Mouse (Mus musculus): Measurements from ENCODE around the gene Lgmn. TPM values are rescaled to one million over a fixed set of nuclear protein-coding genes. Genes with fewer than 3 reads are reported as not detected.

Gene Lgmn
- polyA plus RNA-seq (2014; fragmentation: Nextera tagmentation; extraction: Ambion mirVana): 65.4 and 69.6 TPM in 2 replicates

GRCm38 (mm10) chr12:102439632-102440023 is at the start of gene Lgmn:
Lgmn (minus strand) TSS chr12:102439813.
- no peaks in the 10 kb centered on the region for H3K4me1 ChIP-seq (replicated peaks; ENCODE audit: control insufficient read depth, insufficient read depth, low read length)
- H3K36me3 ChIP-seq (ENCODE audit: control insufficient read depth, insufficient read depth, low read length): no peaks in the 10 kb centered on the region
- H3K9me3 ChIP-seq (ENCODE audit: control insufficient read depth, low read length): no peaks in the 10 kb centered on the region
- WGBS: under 1% methylated on average over 28 of the region's 28 CpGs
- H3K4me2 ChIP-seq (replicated peaks; ENCODE audit: low read depth, low read length): peak within 1 kb of the TSS; percentile 60
- peak within 1 kb of the TSS; percentile 62 for H3K4me3 ChIP-seq (ENCODE audit: low read depth, low read length)
- DNase-seq (ENCODE audit: low spot score): peak; percentile 98
- H3K27me3 ChIP-seq (ENCODE audit: control insufficient read depth, insufficient read depth, low read length): no peaks in the 10 kb centered on the region
- peak within 1 kb of the TSS; percentile 62 for H3K9ac ChIP-seq (ENCODE audit: low read depth, low read length)
- H3K27ac ChIP-seq (ENCODE audit: low read depth, low read length): peak within 1 kb of the TSS; percentile 42; the same call in 1 of the 2 replicates
- ATAC-seq (ENCODE audit: low FRiP score): peak; percentile 100

GRCm38 (mm10) chr12:102484946-102485345 is 45.3 kb upstream of the Lgmn start:
- DNase-seq (ENCODE audit: low spot score): no peak
- Histone ChIP-seq H3K27me3 (ENCODE audit: control insufficient read depth, insufficient read depth, low read length) (no peaks in the 10 kb centered on the region), H3K4me1 (replicated peaks; ENCODE audit: control insufficient read depth, insufficient read depth, low read length) (no peaks in the 10 kb centered on the region), H3K4me2 (replicated peaks; ENCODE audit: low read depth, low read length) (no peak overlapping the region), H3K9ac (ENCODE audit: low read depth, low read length) (no peak overlapping the region), H3K27ac (ENCODE audit: low read depth, low read length) (no peak overlapping the region), H3K36me3 (ENCODE audit: control insufficient read depth, insufficient read depth, low read length) (peaks cover 5% of the 10 kb centered on the region; the same call in 1 of the 2 replicates), H3K9me3 (ENCODE audit: control insufficient read depth, low read length) (no peaks in the 10 kb centered on the region), H3K4me3 (ENCODE audit: low read depth, low read length) (no peak overlapping the region)
- 71% methylated on average over 3 of the region's 3 CpGs for WGBS
- no peak for ATAC-seq (ENCODE audit: low FRiP score)

- Histone ChIP-seq H3K4me1 (replicated peaks; ENCODE audit: control insufficient read depth, insufficient read depth, low read length) (no peaks in the 10 kb centered on the region), H3K9me3 (ENCODE audit: control insufficient read depth, low read length) (no peaks in the 10 kb centered on the region), H3K9ac (ENCODE audit: low read depth, low read length) (no peak overlapping the region), H3K36me3 (ENCODE audit: control insufficient read depth, insufficient read depth, low read length) (peaks cover 2% of the 10 kb centered on the region; the same call in 1 of the 2 replicates), H3K27me3 (ENCODE audit: control insufficient read depth, insufficient read depth, low read length) (no peaks in the 10 kb centered on the region), H3K4me3 (ENCODE audit: low read depth, low read length) (no peak overlapping the region), H3K27ac (ENCODE audit: low read depth, low read length) (no peak overlapping the region), H3K4me2 (replicated peaks; ENCODE audit: low read depth, low read length) (no peak overlapping the region)
- DNase-seq (ENCODE audit: low spot score): no peak
- ATAC-seq (ENCODE audit: low FRiP score): no peak
- 86% methylated on average over 4 of the region's 4 CpGs for WGBS
These were observed 40.9 kb upstream of the Lgmn start for GRCm38 (mm10) chr12:102480481-102480880.

GRCm38 (mm10) chr12:102474411-102474810 is 34.8 kb upstream of the Lgmn start:
- Histone ChIP-seq H3K27ac (ENCODE audit: low read depth, low read length) (no peak overlapping the region), H3K4me3 (ENCODE audit: low read depth, low read length) (no peak overlapping the region), H3K27me3 (ENCODE audit: control insufficient read depth, insufficient read depth, low read length) (no peaks in the 10 kb centered on the region), H3K36me3 (ENCODE audit: control insufficient read depth, insufficient read depth, low read length) (no peaks in the 10 kb centered on the region), H3K4me2 (replicated peaks; ENCODE audit: low read depth, low read length) (no peak overlapping the region), H3K9me3 (ENCODE audit: control insufficient read depth, low read length) (no peaks in the 10 kb centered on the region), H3K9ac (ENCODE audit: low read depth, low read length) (no peak overlapping the region), H3K4me1 (replicated peaks; ENCODE audit: control insufficient read depth, insufficient read depth, low read length) (no peaks in the 10 kb centered on the region)
- 91% methylated on average over 7 of the region's 7 CpGs for WGBS
- ATAC-seq (ENCODE audit: low FRiP score) (no peak), DNase-seq (ENCODE audit: low spot score) (no peak)

- H3K9ac ChIP-seq (ENCODE audit: low read depth, low read length): peak within 1 kb of the TSS; percentile 88
- no peaks in the 10 kb centered on the region for H3K36me3 ChIP-seq (ENCODE audit: control insufficient read depth, insufficient read depth, low read length)
- WGBS: under 1% methylated on average over 67 of the region's 86 CpGs
- H3K4me3 ChIP-seq (ENCODE audit: low read depth, low read length): peak within 1 kb of the TSS; percentile 91
- no peaks in the 10 kb centered on the region for H3K9me3 ChIP-seq (ENCODE audit: control insufficient read depth, low read length)
- DNase-seq (ENCODE audit: low spot score) (peak; percentile 99), ATAC-seq (ENCODE audit: low FRiP score) (peak; percentile 99)
- H3K4me1 ChIP-seq (replicated peaks; ENCODE audit: control insufficient read depth, insufficient read depth, low read length): no peaks in the 10 kb centered on the region
- peak within 1 kb of the TSS; percentile 62; the same call in 1 of the 2 replicates for H3K27ac ChIP-seq (ENCODE audit: low read depth, low read length)
- peak within 1 kb of the TSS; percentile 80 for H3K4me2 ChIP-seq (replicated peaks; ENCODE audit: low read depth, low read length)
- H3K27me3 ChIP-seq (ENCODE audit: control insufficient read depth, insufficient read depth, low read length): no peaks in the 10 kb centered on the region
These were observed 29.5 kb upstream of the Lgmn start, which contains the start of gene Golga5 for GRCm38 (mm10) chr12:102468894-102469764. Golga5 (plus strand) TSS chr12:102469135.

- Histone ChIP-seq H3K27me3 (ENCODE audit: control insufficient read depth, insufficient read depth, low read length) (no peaks in the 10 kb centered on the region), H3K4me2 (replicated peaks; ENCODE audit: low read depth, low read length) (no peak overlapping the region), H3K9me3 (ENCODE audit: control insufficient read depth, low read length) (no peaks in the 10 kb centered on the region), H3K36me3 (ENCODE audit: control insufficient read depth, insufficient read depth, low read length) (no peaks in the 10 kb centered on the region), H3K27ac (ENCODE audit: low read depth, low read length) (no peak overlapping the region), H3K9ac (ENCODE audit: low read depth, low read length) (no peak overlapping the region), H3K4me1 (replicated peaks; ENCODE audit: control insufficient read depth, insufficient read depth, low read length) (no peaks in the 10 kb centered on the region), H3K4me3 (ENCODE audit: low read depth, low read length) (no peak overlapping the region)
- DNase-seq (ENCODE audit: low spot score): no peak
- ATAC-seq (ENCODE audit: low FRiP score): no peak
- WGBS: 85% methylated on average over 1 of the region's 1 CpGs
These were observed 28.5 kb upstream of the Lgmn start for GRCm38 (mm10) chr12:102468136-102468535.

GRCm38 (mm10) chr12:102464650-102465049 is 25.0 kb upstream of the Lgmn start:
- ATAC-seq (ENCODE audit: low FRiP score) (no peak), DNase-seq (ENCODE audit: low spot score) (no peak)
- H3K4me3 ChIP-seq (ENCODE audit: low read depth, low read length): no peak overlapping the region
- no peaks in the 10 kb centered on the region for H3K9me3 ChIP-seq (ENCODE audit: control insufficient read depth, low read length)
- H3K9ac ChIP-seq (ENCODE audit: low read depth, low read length): no peak overlapping the region
- H3K27ac ChIP-seq (ENCODE audit: low read depth, low read length): no peak overlapping the region
- no peaks in the 10 kb centered on the region for H3K27me3 ChIP-seq (ENCODE audit: control insufficient read depth, insufficient read depth, low read length)
- no peak overlapping the region for H3K4me2 ChIP-seq (replicated peaks; ENCODE audit: low read depth, low read length)
- H3K36me3 ChIP-seq (ENCODE audit: control insufficient read depth, insufficient read depth, low read length): no peaks in the 10 kb centered on the region
- H3K4me1 ChIP-seq (replicated peaks; ENCODE audit: control insufficient read depth, insufficient read depth, low read length): no peaks in the 10 kb centered on the region
- WGBS: 60% methylated on average over 4 of the region's 4 CpGs

GRCm38 (mm10) chr12:102461177-102461576 is 21.6 kb upstream of the Lgmn start:
- Histone ChIP-seq H3K36me3 (ENCODE audit: control insufficient read depth, insufficient read depth, low read length) (no peaks in the 10 kb centered on the region), H3K4me2 (replicated peaks; ENCODE audit: low read depth, low read length) (no peak overlapping the region), H3K9ac (ENCODE audit: low read depth, low read length) (no peak overlapping the region), H3K27me3 (ENCODE audit: control insufficient read depth, insufficient read depth, low read length) (no peaks in the 10 kb centered on the region), H3K9me3 (ENCODE audit: control insufficient read depth, low read length) (no peaks in the 10 kb centered on the region), H3K4me3 (ENCODE audit: low read depth, low read length) (no peak overlapping the region), H3K4me1 (replicated peaks; ENCODE audit: control insufficient read depth, insufficient read depth, low read length) (no peaks in the 10 kb centered on the region), H3K27ac (ENCODE audit: low read depth, low read length) (no peak overlapping the region)
- DNase-seq (ENCODE audit: low spot score): no peak
- no peak for ATAC-seq (ENCODE audit: low FRiP score)
- 78% methylated on average over 5 of the region's 5 CpGs for WGBS

GRCm38 (mm10) chr12:102460014-102460413 is 20.4 kb upstream of the Lgmn start:
- DNase-seq (ENCODE audit: low spot score) (no peak), ATAC-seq (ENCODE audit: low FRiP score) (no peak)
- Histone ChIP-seq H3K4me2 (replicated peaks; ENCODE audit: low read depth, low read length) (no peak overlapping the region), H3K4me1 (replicated peaks; ENCODE audit: control insufficient read depth, insufficient read depth, low read length) (no peaks in the 10 kb centered on the region), H3K9ac (ENCODE audit: low read depth, low read length) (no peak overlapping the region), H3K9me3 (ENCODE audit: control insufficient read depth, low read length) (no peaks in the 10 kb centered on the region), H3K27ac (ENCODE audit: low read depth, low read length) (no peak overlapping the region), H3K36me3 (ENCODE audit: control insufficient read depth, insufficient read depth, low read length) (no peaks in the 10 kb centered on the region), H3K4me3 (ENCODE audit: low read depth, low read length) (no peak overlapping the region), H3K27me3 (ENCODE audit: control insufficient read depth, insufficient read depth, low read length) (no peaks in the 10 kb centered on the region)
- WGBS: 83% methylated on average over 5 of the region's 5 CpGs

Data from hindbrain, embryonic 11.5 days (tissue).